Mouse (Mus musculus) retina, embryonic 14.5 days (tissue): ENCODE data around the gene Ankfn1.

Experiments
- DNase-seq: peaks from one replicate; pipeline ENCODE4 v3.0.0-alpha.2; 2015; ENCODE audit warnings: low spot score

The Ankfn1 gene

DNA sequence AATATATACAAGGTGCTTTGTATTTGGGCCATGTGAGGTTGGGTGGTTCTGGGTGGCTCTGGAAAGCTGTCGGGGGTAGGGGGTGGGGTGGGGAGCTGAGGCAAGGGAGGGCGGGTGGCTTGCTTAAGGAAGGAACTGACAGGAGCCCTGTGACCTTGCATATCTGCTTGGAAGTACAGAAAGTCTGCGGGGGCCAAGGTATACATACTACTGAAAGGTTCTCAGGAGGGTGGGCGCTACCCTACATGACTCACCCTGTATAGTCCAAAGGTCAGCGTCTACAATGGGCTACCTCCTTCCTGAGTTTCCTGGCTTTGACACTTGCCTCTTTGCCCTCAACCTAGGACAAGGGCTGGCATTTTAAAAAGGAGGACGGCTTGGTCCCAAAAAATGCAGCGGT lies 407.1 kb downstream of the Ankfn1 start:
- DNase-seq: no peak

DNA sequence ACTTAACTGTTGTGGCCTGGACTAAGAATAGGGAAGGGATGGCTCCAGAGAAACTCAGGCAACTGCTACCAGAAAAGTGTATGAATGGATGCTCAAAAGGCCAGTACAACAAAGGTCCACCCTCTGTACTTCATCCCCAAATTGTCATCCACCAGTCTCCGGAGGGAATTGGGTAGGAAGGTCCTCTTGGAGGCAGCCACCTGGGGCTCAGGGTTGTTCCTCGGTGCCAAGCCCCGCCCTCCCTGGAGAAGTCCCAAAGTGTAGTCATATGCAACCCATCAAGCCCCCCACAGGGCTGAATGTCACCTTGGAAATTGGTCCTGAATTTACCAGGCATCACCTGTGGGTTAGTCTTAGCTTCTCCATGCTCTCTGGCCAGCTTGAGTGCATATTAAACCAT lies 413.5 kb downstream of the Ankfn1 start:
- DNase-seq: no peak

DNA sequence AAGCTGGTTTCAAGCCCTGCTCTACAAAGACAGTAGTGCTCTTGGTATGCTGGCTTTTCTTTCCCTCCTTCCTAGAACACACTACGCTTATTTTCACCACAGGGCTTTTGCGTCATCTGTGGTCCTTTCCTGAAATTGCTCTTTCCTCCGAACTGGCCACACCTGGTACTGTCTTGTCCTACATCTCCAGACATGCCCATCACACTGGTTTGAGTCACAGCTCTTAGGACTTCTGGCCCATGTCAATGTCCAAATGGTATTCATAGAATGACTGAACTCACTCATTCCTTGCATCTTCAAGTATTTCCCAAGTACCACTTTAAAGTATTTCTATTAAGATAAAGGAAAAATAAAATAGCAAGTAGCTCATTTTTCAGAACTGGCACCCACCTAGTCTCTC lies 416.6 kb downstream of the Ankfn1 start:
- no peak for DNase-seq

DNA sequence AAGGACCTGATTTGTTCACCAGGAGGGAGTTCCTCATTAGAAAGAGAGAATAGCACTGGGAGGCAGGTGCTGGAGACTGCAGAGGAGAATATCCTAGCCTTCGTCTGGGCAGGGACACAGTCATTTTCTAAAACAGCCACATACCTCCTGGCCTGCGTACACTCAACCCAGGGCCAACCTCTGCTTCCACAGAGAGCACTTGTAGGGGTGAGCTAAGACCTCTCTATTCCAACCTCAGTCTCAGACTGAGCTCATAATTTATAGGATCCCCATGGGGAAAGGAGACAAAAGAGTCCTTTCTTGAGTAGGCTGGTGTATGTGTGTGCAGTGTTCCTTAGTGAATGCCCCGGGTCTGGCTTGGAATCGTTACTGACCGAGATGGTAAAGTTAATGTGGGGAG lies 418.9 kb downstream of the Ankfn1 start:
- DNase-seq: no peak

DNA sequence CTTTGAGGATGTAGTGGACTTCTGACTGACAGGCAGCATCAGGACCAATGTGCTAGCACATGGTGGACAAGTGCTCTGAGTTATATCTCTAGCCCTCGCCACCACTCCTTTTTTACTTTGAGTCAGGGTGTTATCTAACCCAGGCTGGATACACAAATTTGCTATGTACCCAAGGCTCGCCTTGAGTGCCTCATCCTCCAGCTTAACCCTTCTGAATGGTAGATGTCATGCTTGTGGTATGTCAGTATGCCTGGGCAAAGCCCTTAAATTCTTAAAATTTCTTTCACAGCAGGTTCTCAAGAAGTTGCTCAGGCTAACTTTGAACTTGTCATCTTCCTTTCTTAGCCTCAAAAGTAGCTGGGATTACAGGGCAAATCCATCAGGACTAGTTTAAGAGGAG lies 421.0 kb downstream of the Ankfn1 start:
- DNase-seq: no peak

DNA sequence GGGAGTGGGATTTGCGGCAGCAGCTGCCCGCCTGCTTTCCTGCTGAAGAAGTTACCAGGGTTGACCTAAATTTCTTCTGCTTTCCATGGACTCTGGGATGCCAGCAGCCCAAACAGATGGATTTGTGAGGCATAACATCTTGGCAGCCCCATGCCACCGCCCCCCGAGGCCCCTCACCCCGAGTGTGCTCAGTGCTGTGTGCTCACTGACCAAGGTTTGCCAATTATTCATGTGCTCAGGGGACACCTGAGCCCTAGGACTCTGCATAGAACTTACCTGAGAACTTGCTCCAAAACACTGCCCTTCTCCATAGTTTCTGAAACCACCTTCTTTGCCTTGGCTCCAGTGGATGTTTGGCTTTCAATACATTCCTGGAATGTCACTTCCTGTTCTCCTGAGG lies 421.4 kb downstream of the Ankfn1 start:
- no peak for DNase-seq

DNA sequence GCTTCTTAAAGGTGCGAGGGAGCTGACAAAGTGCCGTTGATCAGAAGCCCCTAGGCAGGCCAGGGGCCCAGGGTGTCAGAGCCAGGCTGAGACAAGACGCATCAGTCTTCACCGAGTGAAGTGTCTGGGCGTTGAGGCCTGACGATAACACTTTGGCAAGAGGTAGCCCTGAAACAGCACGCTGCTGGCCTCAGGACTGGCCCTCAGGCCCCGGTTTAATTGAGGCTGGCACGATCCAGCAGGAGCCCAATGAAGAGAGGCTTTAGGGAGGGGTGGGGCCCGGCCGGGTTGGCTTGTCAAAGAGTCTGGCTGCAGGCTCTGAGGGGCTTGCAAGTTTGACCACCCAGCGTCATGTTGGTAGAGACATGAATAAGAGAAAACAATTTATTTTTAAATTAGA lies 437.2 kb downstream of the Ankfn1 start:
- no peak for DNase-seq
